Mouse (Mus musculus): ENCODE measurements around the gene Pim3.

- no peak for TF ChIP-seq USF1 (IDR thresholded peaks at IDR 0.05; ENCODE audit: low read depth)
- TF ChIP-seq POLR2A (IDR thresholded peaks at IDR 0.05; ENCODE audit: insufficient read length, low read depth): no peak
- no peak for TF ChIP-seq TCF3 (IDR thresholded peaks at IDR 0.05; ENCODE audit: insufficient read length, low read depth)
- TF ChIP-seq E2F4 (IDR thresholded peaks at IDR 0.05; ENCODE audit: insufficient read depth): no peak
- no peak for TF ChIP-seq TCF12 (IDR thresholded peaks at IDR 0.05; ENCODE audit: insufficient read depth, poor library complexity, severe bottlenecking)
- no peak for TF ChIP-seq POLR2AphosphoS2 (IDR thresholded peaks at IDR 0.05; ENCODE audit: insufficient read length, low read depth)
Measured at GRCm38 (mm10) chr15:88895891-88896290, 33.9 kb downstream of the Pim3 start.
